In genomic region chr14:121124409-121125010, GRCm38 (mm10) we compare ENCODE assay signal across 19 mouse cellular contexts.
DNase-seq lines count a peak whose midpoint lies in the region; ATAC-seq and TF ChIP-seq lines count a peak whose summit lies in the region.
"Had no signal": no experiment of that assay in that cellular context is flagged by ENCODE, and none has a peak within 500 bp of the region (broad histone marks: within the 10 kb centered on the region; RNA-seq: fewer than 3 reads in every experiment).

No protein-coding gene starts in this region.

- no peak overlapping the region for H3K27ac ChIP-seq in lung, postnatal 0 days (ENCODE audit: low read length)
- H3K27ac ChIP-seq in embryonic fibroblast, embryonic 13.5 days (ENCODE audit: insufficient read depth, low read length), result peak overlapping the region; percentile 64
- H3K27ac ChIP-seq in liver, embryonic 13.5 days, result no peak overlapping the region; the same call in 1 of the 2 replicates
- H3K27ac ChIP-seq: hindbrain, embryonic 12.5 days; intestine, embryonic 15.5 days; left cerebral cortex, adult 2 months; lung, embryonic 15.5 days; neural tube, embryonic 15.5 days had no signal

- peak; percentile 37 to 40 for DNase-seq in heart, postnatal 10 days
- no peak for DNase-seq in heart, postnatal 36 days
- no peak for DNase-seq in lung, postnatal 0 days (ENCODE audit: low spot score)
- no peak for DNase-seq in lung, adult 18-20 months
- peak; percentile 24 for DNase-seq in liver, embryonic 13.5 days
- no peak for DNase-seq in gastrocnemius, postnatal 25 days
- DNase-seq in thymus, postnatal 14 days, result no peak
- DNase-seq: cerebellum, adult 18-20 months; forebrain, postnatal 0 days; gastrocnemius, postnatal 36 days; right cerebral cortex, postnatal 4 days; thymus, adult 2 months had no signal

- TF ChIP-seq CTCF in lung, postnatal 0 days (IDR thresholded peaks at IDR 0.05), result no peak
- no peak for TF ChIP-seq CTCF in embryonic fibroblast, embryonic 13.5 days (IDR thresholded peaks at IDR 0.05; ENCODE audit: borderline replicate concordance, insufficient read depth, low read length)

- no peak overlapping the region for H3K4me3 ChIP-seq in lung, postnatal 0 days (ENCODE audit: low read depth, low read length)
- H3K4me3 ChIP-seq in embryonic fibroblast, embryonic 13.5 days (ENCODE audit: insufficient read depth, low read length), result no peak overlapping the region
- no peak overlapping the region for H3K4me3 ChIP-seq in liver, embryonic 13.5 days (replicated peaks)
- H3K4me3 ChIP-seq: hindbrain, embryonic 12.5 days; intestine, embryonic 15.5 days; left cerebral cortex, adult 2 months; lung, embryonic 15.5 days; neural tube, embryonic 15.5 days had no signal

- no peak for TF ChIP-seq POLR2A in embryonic fibroblast, embryonic 13.5 days (IDR thresholded peaks at IDR 0.05; ENCODE audit: low read depth, low read length)

- no peak for TF ChIP-seq EP300 in lung, postnatal 0 days (IDR thresholded peaks at IDR 0.05)

- 66% methylated on average over 8 of the region's 8 CpGs for WGBS in lung, postnatal 0 days
- WGBS in liver, embryonic 13.5 days (ENCODE audit: insufficient replicate concordance), result 58% methylated on average over 8 of the region's 8 CpGs

- no peaks in the 10 kb centered on the region for H3K9me3 ChIP-seq in lung, postnatal 0 days (ENCODE audit: low read length)
- H3K9me3 ChIP-seq in liver, embryonic 13.5 days (replicated peaks), result no peaks in the 10 kb centered on the region
- H3K9me3 ChIP-seq: hindbrain, embryonic 12.5 days; intestine, embryonic 15.5 days; lung, embryonic 15.5 days; neural tube, embryonic 15.5 days had no signal

- ATAC-seq in lung, postnatal 0 days, result peak; percentile 32; the same call in 1 of the 2 replicates
- peak; percentile 82 for ATAC-seq in liver, embryonic 13.5 days (ENCODE audit: low read depth)
- ATAC-seq: forebrain, postnatal 0 days; intestine, embryonic 15.5 days had no signal

- no peak overlapping the region for H3K9ac ChIP-seq in lung, postnatal 0 days (replicated peaks; ENCODE audit: low read depth)
- H3K9ac ChIP-seq in liver, embryonic 13.5 days, result no peak overlapping the region
- H3K9ac ChIP-seq: forebrain, postnatal 0 days; hindbrain, embryonic 12.5 days; intestine, embryonic 15.5 days; lung, embryonic 15.5 days; neural tube, embryonic 15.5 days had no signal

- H3K27me3 ChIP-seq in lung, postnatal 0 days (replicated peaks; ENCODE audit: insufficient read depth, low read length), result no peaks in the 10 kb centered on the region
- no peaks in the 10 kb centered on the region for H3K27me3 ChIP-seq in liver, embryonic 13.5 days
- H3K27me3 ChIP-seq: hindbrain, embryonic 12.5 days; intestine, embryonic 15.5 days; lung, embryonic 15.5 days; neural tube, embryonic 15.5 days had no signal

- H3K4me2 ChIP-seq in lung, postnatal 0 days (replicated peaks; ENCODE audit: low read depth, low read length), result no peak overlapping the region
- no peak overlapping the region for H3K4me2 ChIP-seq in liver, embryonic 13.5 days
- H3K4me2 ChIP-seq: hindbrain, embryonic 12.5 days; intestine, embryonic 15.5 days; lung, embryonic 15.5 days; midbrain, embryonic 11.5 days; neural tube, embryonic 15.5 days had no signal

- H3K4me1 ChIP-seq in lung, postnatal 0 days (ENCODE audit: insufficient read depth, low read depth, low read length), result no peaks in the 10 kb centered on the region
- H3K4me1 ChIP-seq in embryonic fibroblast, embryonic 13.5 days (ENCODE audit: control insufficient read depth, insufficient read depth, low read length), result peaks cover 24% of the 10 kb centered on the region
- H3K4me1 ChIP-seq in liver, embryonic 13.5 days (replicated peaks), result peaks cover 36% of the 10 kb centered on the region

- no peaks in the 10 kb centered on the region for H3K36me3 ChIP-seq in lung, postnatal 0 days (ENCODE audit: insufficient read depth, low read length)
- H3K36me3 ChIP-seq in liver, embryonic 13.5 days, result no peaks in the 10 kb centered on the region
- H3K36me3 ChIP-seq: intestine, embryonic 15.5 days; lung, embryonic 15.5 days had no signal

- intact Hi-C loops in heart, postnatal 10 days (cut with DNase I), result no loop called here
- intact Hi-C loops in heart, postnatal 36 days (cut with DNase I), result loop anchor here (5.0 kb wide), 1 partner anchor 72 kb away; no protein-coding TSS in a partner anchor

Comparison
In these comparisons a context has a peak if more than half of its experiments do, and no peak if none do; other contexts are left out.
1. DNase-seq: peak in heart, postnatal 10 days (2 of 2) and liver, embryonic 13.5 days (single experiment); none in heart, postnatal 36 days (0 of 2), lung, postnatal 0 days (single experiment), lung, adult 18-20 months (0 of 2), gastrocnemius, postnatal 25 days (single experiment) and thymus, postnatal 14 days (single experiment).